Mouse (Mus musculus) thymus, postnatal 25 days (tissue): ENCODE data around the gene Ckap5.

Experiments used
- DNase-seq: peaks from one replicate; pipeline ENCODE4 v3.0.0; 2022

Ckap5 gene

DNA sequence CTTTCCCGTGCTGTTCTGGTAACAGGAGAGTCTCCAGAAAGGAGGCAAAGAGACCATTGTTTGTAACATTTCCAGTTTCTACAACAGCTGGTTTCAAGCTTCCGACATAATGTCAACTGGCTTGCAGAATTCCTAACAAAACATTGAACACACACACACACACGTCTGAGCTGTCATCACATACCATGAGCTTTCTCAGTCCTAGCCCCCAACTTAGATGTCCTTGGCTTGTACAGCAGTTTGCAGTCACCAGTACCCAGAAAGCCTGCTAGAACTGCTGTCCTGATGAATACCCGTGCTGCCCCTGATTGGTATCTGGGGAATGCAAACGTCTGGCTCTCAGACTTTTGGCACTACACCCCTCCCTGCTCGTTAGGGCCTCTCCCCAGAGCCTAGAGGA lies 129.3 kb downstream of the Ckap5 start:
- DNase-seq: no peak

DNA sequence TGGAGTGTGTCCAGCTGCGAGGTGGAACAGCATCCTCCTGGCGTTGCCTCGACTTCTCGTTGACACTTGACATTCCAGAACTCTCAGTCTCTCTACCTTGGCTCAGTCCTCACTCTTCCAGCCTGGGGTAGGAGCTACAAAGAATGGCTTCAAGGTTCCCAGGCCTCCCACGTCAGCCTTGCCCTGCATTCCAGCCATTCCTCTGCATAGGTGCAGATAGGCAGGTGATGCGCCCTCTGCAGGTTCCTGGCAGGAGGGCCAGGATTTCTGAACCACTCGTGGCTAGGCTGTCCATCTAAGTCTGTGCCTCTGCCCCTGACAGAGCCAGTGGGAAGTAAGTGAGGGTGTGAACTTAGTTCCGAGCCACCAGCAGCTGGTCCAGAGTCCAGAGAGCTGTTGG lies 130.2 kb downstream of the Ckap5 start:
- no peak for DNase-seq

DNA sequence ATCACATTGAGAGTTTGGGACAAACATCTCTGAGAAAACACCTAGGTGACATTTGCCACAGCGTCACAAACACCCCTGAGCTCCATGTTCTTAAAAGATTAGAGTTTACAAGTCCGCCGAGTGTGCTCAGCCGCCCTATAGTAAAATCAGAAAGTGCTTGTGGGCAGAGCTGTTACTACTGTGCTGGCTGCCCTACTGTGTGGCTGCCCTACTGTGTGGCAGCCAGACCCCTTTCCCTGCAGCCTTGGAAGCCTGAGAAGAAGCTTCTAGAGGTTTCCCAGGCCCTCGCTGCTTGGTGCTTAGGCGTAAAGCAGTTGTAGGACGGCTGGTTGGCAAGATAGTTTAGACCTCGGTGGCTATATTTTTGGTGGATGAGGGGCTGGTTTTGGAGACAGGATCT lies 133.1 kb downstream of the Ckap5 start:
- no peak for DNase-seq

DNA sequence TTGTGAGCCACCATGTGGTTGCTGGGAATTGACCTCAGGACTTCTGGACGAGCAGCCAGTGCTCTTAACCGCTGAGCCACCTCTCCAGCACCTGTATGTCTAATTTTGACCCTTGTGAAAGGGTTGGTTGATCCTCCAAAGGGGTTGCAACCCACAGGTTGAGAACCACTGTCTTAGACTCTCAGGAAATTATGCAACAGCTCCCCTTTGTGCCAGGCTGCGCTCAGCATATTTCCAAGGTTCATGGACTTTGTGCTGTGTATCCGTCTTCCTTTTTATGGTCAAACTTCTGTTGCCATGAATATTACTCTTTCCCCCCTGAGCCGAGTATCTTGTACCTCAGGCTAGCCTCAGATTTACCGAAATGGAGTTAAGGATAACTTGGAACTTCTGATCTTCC lies 134.4 kb downstream of the Ckap5 start:
- no peak for DNase-seq

DNA sequence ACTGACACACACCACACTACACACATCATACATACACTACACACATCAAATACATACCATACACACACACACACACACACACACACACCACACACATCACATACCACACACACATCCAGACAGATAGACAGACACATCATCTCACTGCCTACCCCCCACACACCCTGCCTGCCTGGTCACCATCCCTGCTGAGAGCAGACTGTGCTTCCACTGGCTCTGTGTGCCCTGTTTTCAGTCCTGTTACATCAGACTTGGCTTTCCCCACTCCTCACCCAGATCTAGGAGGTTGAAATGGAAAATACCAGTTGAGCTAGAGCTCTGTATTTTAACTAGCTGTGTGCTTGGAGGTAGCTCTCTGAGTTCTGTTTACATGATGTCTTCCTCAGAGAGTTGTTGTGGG lies 138.2 kb downstream of the Ckap5 start:
- no peak for DNase-seq

DNA sequence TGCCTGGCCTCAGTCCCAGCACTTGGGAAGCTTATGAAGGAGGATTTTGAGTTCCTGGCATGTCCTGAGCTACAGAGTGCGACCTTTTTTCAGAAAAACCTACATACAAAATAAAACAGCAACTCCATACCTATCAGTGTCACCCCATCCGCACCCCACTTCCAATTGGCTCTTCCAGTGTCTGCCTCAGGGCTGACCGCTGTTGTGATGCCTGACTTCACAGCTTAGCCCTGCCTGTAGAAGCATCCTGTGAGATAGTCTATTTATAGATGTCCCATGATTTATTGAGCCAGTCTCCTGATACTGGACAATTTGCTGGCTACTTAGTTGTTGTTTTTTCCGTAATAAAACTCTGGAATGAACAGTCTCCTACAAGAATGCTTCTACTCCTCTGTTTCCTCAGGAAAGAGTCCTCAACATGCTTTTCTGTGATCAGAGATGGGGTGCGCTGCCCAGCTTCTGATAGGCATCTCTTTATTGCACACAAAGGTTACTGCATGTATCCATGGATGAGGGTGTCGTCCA lies 139.9 kb downstream of the Ckap5 start:
- no peak for DNase-seq

DNA sequence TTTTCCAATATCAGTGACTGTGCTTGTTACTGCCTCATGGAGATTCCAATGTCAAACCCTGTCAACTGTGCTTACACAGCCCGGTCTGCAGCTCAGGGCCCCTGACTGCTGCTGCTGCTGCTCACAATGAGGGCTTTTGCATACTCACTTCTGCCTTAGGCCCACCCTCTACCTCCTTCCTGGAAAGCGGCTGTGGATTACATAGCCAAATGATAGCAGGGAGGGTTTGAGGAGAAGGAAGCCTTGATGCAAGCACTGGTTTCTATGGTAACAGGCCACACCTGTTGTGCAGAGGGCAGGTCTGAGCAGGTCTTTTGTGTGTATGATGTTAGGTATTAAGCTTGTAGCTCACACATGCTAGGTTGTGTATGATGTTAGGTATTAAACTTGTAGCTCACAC lies 141.2 kb downstream of the Ckap5 start:
- DNase-seq: no peak

DNA sequence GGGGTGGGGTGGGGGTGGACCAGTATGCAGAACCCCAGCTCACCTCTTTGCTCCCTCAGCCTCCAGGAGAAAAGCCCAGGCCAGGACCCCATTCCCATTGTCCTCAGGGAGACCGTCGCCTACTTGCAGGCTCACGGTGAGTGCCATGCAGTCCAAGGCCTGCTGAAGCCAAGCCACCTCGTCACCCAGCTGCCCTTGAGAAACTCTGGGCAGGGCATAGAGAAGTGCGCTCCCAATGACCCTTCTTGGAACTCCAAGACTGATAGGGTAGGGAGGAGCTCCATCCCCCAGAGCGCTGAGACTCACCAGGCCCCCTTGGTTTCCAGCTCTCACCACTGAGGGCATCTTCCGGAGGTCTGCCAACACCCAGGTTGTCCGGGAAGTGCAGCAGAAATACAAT lies 142.8 kb downstream of the Ckap5 start:
- DNase-seq: no peak

DNA sequence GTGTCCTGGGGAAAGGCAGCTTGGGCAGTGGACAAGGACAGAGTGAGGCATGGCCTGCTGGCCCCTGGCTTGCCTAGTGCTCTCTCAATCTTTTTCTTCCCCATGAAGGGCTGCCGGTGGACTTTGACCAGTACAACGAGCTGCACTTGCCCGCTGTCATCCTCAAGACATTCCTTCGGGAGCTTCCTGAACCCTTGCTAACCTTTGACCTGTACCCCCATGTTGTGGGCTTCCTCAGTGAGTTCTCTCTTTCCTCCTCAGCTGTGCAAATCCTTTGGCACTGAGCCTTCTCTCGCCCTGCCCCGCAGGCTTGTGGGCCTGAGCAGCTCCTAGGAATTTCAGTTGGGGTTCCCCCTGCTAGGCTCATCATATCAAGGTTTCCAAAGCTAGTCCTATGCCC lies 143.5 kb downstream of the Ckap5 start:
- DNase-seq: no peak
